Mouse (Mus musculus) CH12.LX (cell line): ENCODE measurements around the gene Taok2.

ENCODE experiments used
- BHLHE40 ChIP-seq: IDR thresholded peaks from 2 replicates; pipeline ENCODE4 v1.6.1; 2011; ENCODE audit warnings: mild to moderate bottlenecking, low read depth, low read length, improper control_type of control experiment
- CTCF ChIP-seq, 2 experiments: IDR thresholded peaks in 1 of 2; conservative IDR thresholded peaks in 1 of 2; 2 replicates each; pipeline ENCODE4 v1.5.1; 2011 to 2012; ENCODE audit warnings: low read depth in 2 of 2, low read length in 2 of 2, improper control_type of control experiment in 1 of 2, inconsistent platforms in 1 of 2, mild to moderate bottlenecking in 1 of 2, moderate library complexity in 1 of 2
- MAX ChIP-seq: IDR thresholded peaks from 2 replicates; pipeline ENCODE4 v1.6.1; 2011; ENCODE audit warnings: low read length, improper control_type of control experiment
- USF1 ChIP-seq: IDR thresholded peaks from 2 replicates; pipeline ENCODE4 v1.6.1; 2014; ENCODE audit warnings: low read depth, mild to moderate bottlenecking, inconsistent platforms, low read length, improper control_type of control experiment
- USF2 ChIP-seq: conservative IDR thresholded peaks from 2 replicates; pipeline ENCODE4 v1.6.1; 2011; ENCODE audit warnings: low read depth, low read length, improper control_type of control experiment

GRCm38 (mm10) chr7:126932652-126933051 lies 48.1 kb upstream of the Taok2 start:
- no peak for TF ChIP-seq CTCF (conservative IDR thresholded peaks at IDR 0.05 in 1 of 2, IDR thresholded peaks at IDR 0.05 in 1 of 2; ENCODE audit: low read depth in 2 of 2, low read length in 2 of 2)
- TF ChIP-seq BHLHE40 = no peak
- TF ChIP-seq USF1 = no peak
- no peak for TF ChIP-seq MAX
- TF ChIP-seq USF2 = no peak
